Mouse (Mus musculus): ENCODE measurements at regions not wholly inside any gene's neighbourhood (a gene's known extent, or its start where the extent isn't known, plus 50 kb on each side); places are given as distances from the start of the nearest gene placed in this dataset.

DNA sequence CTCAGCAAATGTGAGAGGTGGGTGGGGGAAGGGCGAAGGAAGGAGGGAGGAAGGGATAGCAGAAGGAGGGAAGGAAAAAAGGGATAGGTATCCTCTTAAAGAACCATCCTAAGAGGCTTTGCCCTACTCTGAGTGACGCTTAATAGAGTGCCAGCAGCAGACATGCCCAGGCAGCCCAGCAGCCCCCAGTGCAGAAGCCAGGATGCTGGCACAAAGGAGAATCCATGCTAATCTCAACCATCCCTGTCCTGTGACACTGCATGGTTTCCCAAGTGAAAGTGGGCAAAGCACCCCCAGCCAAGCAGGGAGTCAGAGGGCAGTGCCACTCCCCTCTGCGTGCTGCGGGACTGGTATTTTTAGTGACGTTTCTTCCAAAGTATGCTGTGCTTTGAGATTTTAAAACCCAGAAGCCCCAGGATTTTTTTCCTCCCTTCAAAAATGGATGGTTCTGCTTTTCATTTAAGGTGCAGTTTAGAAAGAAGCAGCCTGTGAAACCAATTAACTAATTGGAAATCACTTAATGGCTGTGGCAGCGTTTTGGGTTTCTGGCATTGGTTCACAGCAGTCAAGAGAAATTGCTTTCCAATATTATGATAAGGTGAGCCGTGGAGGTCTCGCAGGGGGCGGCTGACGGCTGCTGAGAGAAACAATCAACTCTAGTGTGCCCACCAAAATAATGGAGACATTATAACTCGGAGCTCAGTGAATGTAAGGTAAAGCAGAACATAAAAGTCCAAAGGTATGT lies 141.2 kb upstream of the Noct start:
- no peaks in the 10 kb centered on the region for H3K27me3 ChIP-seq (replicated peaks; ENCODE audit: control insufficient read depth, insufficient read depth, low read length)
- H3K4me3 ChIP-seq (ENCODE audit: low read depth, low read length): no peak overlapping the region
- H3K4me1 ChIP-seq (ENCODE audit: control insufficient read depth, insufficient read depth, low read length): peaks cover 8% of the 10 kb centered on the region; the same call in 1 of the 2 replicates
- H3K9me3 ChIP-seq (ENCODE audit: control insufficient read depth, low read length): no peaks in the 10 kb centered on the region
- ATAC-seq (ENCODE audit: low read depth) (no peak), DNase-seq (ENCODE audit: low spot score) (no peak)
- peak overlapping the region; percentile 7; the same call in 1 of the 2 replicates for H3K4me2 ChIP-seq (ENCODE audit: low read depth, low read length)
- H3K9ac ChIP-seq (ENCODE audit: low read depth, low read length): no peak overlapping the region
- WGBS: 32% methylated on average over 11 of the region's 11 CpGs
- H3K27ac ChIP-seq (replicated peaks; ENCODE audit: low read depth, low read length): no peak overlapping the region
- H3K36me3 ChIP-seq (ENCODE audit: control insufficient read depth, insufficient read depth, low read length): no peaks in the 10 kb centered on the region

DNA sequence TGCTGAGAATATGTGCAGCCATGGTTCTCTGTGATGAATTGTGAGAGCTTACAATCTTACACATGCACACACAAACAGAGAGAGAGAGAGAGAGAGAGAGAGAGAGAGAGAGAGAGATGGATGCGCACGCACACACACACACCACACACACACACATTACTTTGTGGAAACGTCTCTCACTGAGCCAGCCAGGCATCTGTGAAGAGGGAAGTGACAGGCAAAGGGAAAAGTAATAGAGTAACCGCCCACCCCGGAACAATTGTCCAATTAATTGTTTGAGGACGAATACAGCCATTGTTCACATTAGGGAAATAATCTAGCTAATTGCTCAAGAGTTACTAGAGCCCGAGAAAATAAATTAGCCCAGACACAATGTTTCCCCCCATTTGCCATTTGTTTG lies 140.7 kb upstream of the Noct start:
- H3K27ac ChIP-seq (replicated peaks; ENCODE audit: low read depth, low read length): 0 out of 2 replicates have a peak overlapping the region, but pooled peaks have one; percentile 48
- no peaks in the 10 kb centered on the region for H3K36me3 ChIP-seq (ENCODE audit: control insufficient read depth, insufficient read depth, low read length)
- no peaks in the 10 kb centered on the region for H3K9me3 ChIP-seq (ENCODE audit: control insufficient read depth, low read length)
- no peaks in the 10 kb centered on the region for H3K27me3 ChIP-seq (replicated peaks; ENCODE audit: control insufficient read depth, insufficient read depth, low read length)
- ATAC-seq (ENCODE audit: low read depth): no peak
- no peak overlapping the region for H3K9ac ChIP-seq (ENCODE audit: low read depth, low read length)
- DNase-seq (ENCODE audit: low spot score): no peak
- 56% methylated on average over 7 of the region's 7 CpGs for WGBS
- H3K4me3 ChIP-seq (ENCODE audit: low read depth, low read length): no peak overlapping the region
- H3K4me1 ChIP-seq (ENCODE audit: control insufficient read depth, insufficient read depth, low read length): peaks cover 8% of the 10 kb centered on the region; the same call in 1 of the 2 replicates
- H3K4me2 ChIP-seq (ENCODE audit: low read depth, low read length): no peak overlapping the region

DNA sequence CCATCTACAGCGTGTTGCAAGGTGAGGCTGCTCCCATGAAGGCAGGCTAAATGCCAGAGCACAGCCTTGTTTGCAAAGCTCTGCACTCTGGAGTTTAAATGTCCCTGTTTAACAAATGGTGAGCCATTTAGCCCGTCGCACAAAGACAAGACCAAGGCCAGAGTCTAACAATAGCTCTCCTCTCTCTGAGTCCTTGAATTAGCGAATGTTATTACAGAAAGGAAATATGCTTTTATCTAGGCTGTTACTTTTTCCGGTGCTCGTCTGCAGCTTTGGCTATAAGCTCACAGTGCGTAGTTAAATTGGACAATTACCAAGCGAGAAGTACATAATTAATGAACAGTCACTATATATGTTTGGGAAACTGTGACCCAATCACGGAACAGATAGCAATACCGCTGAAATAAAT lies 137.8 kb upstream of the Noct start:
- no peak overlapping the region for H3K9ac ChIP-seq (ENCODE audit: low read depth, low read length)
- H3K9me3 ChIP-seq (ENCODE audit: control insufficient read depth, low read length): no peaks in the 10 kb centered on the region
- H3K4me1 ChIP-seq (ENCODE audit: control insufficient read depth, insufficient read depth, low read length): peaks cover 4% of the 10 kb centered on the region; the same call in 1 of the 2 replicates
- H3K27me3 ChIP-seq (replicated peaks; ENCODE audit: control insufficient read depth, insufficient read depth, low read length): no peaks in the 10 kb centered on the region
- ATAC-seq (ENCODE audit: low read depth) (no peak), DNase-seq (ENCODE audit: low spot score) (no peak)
- no peak overlapping the region for H3K27ac ChIP-seq (replicated peaks; ENCODE audit: low read depth, low read length)
- H3K36me3 ChIP-seq (ENCODE audit: control insufficient read depth, insufficient read depth, low read length): no peaks in the 10 kb centered on the region
- 63% methylated on average over 10 of the region's 10 CpGs for WGBS
- H3K4me2 ChIP-seq (ENCODE audit: low read depth, low read length): no peak overlapping the region
- H3K4me3 ChIP-seq (ENCODE audit: low read depth, low read length): no peak overlapping the region

DNA sequence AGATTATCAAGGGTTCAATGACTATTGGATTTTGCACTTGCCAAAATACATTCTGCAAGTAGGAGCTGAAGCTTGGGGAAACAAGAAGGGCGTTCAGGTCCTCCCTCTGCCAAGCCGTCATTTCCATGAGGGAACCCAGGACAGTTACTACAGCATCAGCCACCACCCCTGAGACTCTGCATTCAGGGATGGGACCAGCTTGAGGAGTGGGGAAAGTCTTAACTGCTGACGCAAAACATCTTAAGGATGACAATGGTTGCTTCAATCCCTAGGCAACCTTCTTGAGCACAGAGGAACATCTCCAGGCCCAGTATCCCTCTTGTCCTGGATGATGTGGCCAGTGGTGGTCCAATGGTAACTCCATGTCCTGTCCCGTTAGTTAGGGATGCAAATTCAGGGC lies 137.2 kb upstream of the Noct start:
- Histone ChIP-seq H3K27ac (replicated peaks; ENCODE audit: low read depth, low read length) (no peak overlapping the region), H3K9ac (ENCODE audit: low read depth, low read length) (no peak overlapping the region), H3K4me1 (ENCODE audit: control insufficient read depth, insufficient read depth, low read length) (peaks cover 4% of the 10 kb centered on the region; the same call in 1 of the 2 replicates), H3K4me2 (ENCODE audit: low read depth, low read length) (no peak overlapping the region), H3K4me3 (ENCODE audit: low read depth, low read length) (no peak overlapping the region), H3K36me3 (ENCODE audit: control insufficient read depth, insufficient read depth, low read length) (no peaks in the 10 kb centered on the region), H3K27me3 (replicated peaks; ENCODE audit: control insufficient read depth, insufficient read depth, low read length) (no peaks in the 10 kb centered on the region), H3K9me3 (ENCODE audit: control insufficient read depth, low read length) (no peaks in the 10 kb centered on the region)
- 90% methylated on average over 4 of the region's 4 CpGs for WGBS
- DNase-seq (ENCODE audit: low spot score) (no peak), ATAC-seq (ENCODE audit: low read depth) (no peak)

DNA sequence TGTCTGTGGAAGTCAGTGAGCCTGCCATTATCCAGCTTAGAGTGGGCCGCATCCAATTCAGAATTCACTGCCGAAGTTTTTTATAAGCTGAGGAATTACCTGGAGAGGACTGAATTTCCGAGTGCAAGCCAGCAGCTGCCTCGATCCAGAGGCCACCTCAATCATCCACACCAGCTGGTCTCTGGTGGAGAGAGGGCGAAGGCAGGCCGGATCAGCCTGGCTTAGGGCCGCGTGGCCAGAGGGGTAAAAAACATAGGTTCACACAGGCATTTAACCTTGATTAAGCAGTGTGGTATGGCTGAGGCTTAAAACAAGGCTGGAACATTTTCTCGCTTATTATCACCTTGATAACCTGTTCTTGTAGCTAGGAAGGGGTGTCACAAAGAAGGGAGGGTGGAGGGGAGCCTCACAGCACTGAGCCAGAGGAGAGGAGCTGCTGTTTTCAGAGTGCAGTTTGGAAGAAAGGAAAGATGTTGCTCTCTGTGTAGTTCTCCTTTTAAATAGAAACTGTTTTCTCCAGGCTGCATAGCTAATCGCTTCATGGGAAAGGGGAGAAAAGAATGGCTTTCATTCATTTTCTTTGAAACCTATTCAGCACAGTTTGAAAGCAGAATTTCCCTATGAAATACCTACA lies 135.1 kb upstream of the Noct start:
- WGBS: 54% methylated on average over 10 of the region's 10 CpGs
- Histone ChIP-seq H3K27me3 (replicated peaks; ENCODE audit: control insufficient read depth, insufficient read depth, low read length) (no peaks in the 10 kb centered on the region), H3K9ac (ENCODE audit: low read depth, low read length) (no peak overlapping the region), H3K36me3 (ENCODE audit: control insufficient read depth, insufficient read depth, low read length) (no peaks in the 10 kb centered on the region), H3K4me3 (ENCODE audit: low read depth, low read length) (no peak overlapping the region), H3K27ac (replicated peaks; ENCODE audit: low read depth, low read length) (no peak overlapping the region), H3K4me1 (ENCODE audit: control insufficient read depth, insufficient read depth, low read length) (no peaks in the 10 kb centered on the region), H3K4me2 (ENCODE audit: low read depth, low read length) (no peak overlapping the region), H3K9me3 (ENCODE audit: control insufficient read depth, low read length) (no peaks in the 10 kb centered on the region)
- no peak for DNase-seq (ENCODE audit: low spot score)
- ATAC-seq (ENCODE audit: low read depth): no peak

DNA sequence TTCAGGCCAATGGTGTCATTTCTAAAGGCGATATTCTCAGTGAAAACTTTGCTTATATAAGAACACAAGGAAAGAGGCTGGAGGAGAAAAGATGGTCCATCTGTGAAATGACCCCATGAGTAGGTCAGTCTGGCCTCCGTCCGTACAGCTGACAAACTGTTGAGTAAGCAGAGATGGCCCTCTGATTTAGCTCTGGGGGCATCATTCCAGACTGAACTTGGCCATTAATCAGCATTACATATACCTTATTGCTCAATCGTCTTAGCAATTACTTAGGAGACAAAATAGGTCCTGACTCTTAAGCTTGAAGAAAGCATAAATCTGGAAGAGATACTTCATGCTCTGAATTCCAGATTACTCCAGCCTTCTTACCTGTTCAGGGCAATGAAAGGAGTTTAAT lies 132.8 kb upstream of the Noct start:
- no peaks in the 10 kb centered on the region for H3K27me3 ChIP-seq (replicated peaks; ENCODE audit: control insufficient read depth, insufficient read depth, low read length)
- no peaks in the 10 kb centered on the region for H3K36me3 ChIP-seq (ENCODE audit: control insufficient read depth, insufficient read depth, low read length)
- ATAC-seq (ENCODE audit: low read depth) (no peak), DNase-seq (ENCODE audit: low spot score) (no peak)
- H3K27ac ChIP-seq (replicated peaks; ENCODE audit: low read depth, low read length): no peak overlapping the region
- H3K9ac ChIP-seq (ENCODE audit: low read depth, low read length): no peak overlapping the region
- WGBS: 65% methylated on average over 4 of the region's 4 CpGs
- no peaks in the 10 kb centered on the region for H3K4me1 ChIP-seq (ENCODE audit: control insufficient read depth, insufficient read depth, low read length)
- no peaks in the 10 kb centered on the region for H3K9me3 ChIP-seq (ENCODE audit: control insufficient read depth, low read length)
- H3K4me2 ChIP-seq (ENCODE audit: low read depth, low read length): no peak overlapping the region
- H3K4me3 ChIP-seq (ENCODE audit: low read depth, low read length): no peak overlapping the region

DNA sequence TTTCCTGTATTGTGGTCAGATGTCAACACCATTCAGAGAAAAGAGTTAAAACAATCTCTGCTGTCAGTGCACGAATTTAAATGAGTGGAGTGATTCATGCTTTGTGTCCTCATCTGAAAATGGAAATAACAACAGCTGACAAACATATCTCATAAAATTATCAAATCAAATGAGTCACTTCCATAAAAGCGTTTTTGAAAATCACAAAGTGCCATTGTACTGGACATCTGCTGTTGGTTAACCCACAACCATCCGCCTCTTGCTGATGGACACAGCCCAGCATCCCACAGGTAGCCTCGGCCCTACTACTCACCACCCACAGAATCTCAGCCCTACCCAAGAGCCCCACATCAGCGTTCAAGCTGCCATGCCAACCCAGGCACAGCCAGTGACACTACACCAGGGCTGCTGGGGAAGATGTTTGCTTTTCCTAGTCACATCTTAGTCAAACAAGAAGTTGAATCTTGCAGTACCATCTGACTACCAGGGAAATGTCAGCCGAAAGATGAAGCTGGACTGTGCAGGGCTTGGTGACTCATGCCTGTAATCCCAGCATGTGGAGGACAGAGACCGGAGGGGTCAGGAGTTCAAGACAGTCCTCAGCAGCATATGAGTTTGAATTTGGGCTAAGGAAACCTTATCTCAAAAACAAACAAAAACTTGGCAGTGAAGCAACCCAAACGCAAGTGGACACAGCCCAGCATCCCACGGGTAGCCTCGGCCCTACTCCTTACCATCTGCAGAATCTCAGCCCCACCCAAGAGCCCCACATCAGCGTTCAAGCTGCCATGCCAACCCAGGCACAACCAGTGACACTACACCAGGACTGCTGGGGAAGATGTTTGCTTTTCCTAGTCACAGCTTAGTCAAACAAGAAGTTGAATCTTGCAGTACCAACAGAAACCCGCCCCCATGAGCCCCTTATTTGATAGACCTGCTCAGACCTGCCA lies 131.9 kb upstream of the Noct start:
- Histone ChIP-seq H3K27me3 (replicated peaks; ENCODE audit: control insufficient read depth, insufficient read depth, low read length) (no peaks in the 10 kb centered on the region), H3K27ac (replicated peaks; ENCODE audit: low read depth, low read length) (no peak overlapping the region), H3K4me3 (ENCODE audit: low read depth, low read length) (no peak overlapping the region), H3K9me3 (ENCODE audit: control insufficient read depth, low read length) (no peaks in the 10 kb centered on the region), H3K36me3 (ENCODE audit: control insufficient read depth, insufficient read depth, low read length) (no peaks in the 10 kb centered on the region), H3K9ac (ENCODE audit: low read depth, low read length) (no peak overlapping the region), H3K4me2 (ENCODE audit: low read depth, low read length) (no peak overlapping the region), H3K4me1 (ENCODE audit: control insufficient read depth, insufficient read depth, low read length) (no peaks in the 10 kb centered on the region)
- ATAC-seq (ENCODE audit: low read depth) (no peak), DNase-seq (ENCODE audit: low spot score) (no peak)
- WGBS: 66% methylated on average over 12 of the region's 12 CpGs

DNA sequence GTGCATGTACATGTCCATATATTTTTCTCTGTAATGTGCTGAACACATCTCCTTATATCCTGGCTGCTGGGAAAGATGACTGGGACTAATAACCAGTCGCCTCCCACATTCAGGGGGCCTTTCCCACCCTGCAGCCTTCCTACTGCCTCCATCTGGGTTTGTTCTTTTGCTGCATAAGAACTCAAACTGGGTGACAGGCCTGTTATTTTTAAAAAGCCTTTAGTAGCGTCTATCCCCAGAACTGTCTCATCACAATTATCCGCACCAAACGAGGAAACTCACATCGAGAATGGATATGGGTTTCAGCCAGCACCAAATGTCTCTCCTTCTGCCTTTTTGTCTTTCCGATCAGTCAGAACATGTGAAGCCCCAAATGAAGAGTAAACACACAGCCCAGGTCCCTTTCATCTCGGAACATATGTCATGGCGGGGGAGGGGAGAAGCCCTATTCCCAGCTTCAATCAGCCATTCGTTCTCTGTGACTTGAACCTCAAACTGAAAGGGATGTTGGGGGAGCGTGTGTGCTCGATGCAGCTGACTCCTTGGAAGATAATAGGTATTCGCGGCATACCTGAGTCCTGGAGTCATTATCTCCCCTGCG lies 128.3 kb upstream of the Noct start:
- Histone ChIP-seq H3K4me1 (ENCODE audit: control insufficient read depth, insufficient read depth, low read length) (no peaks in the 10 kb centered on the region), H3K9ac (ENCODE audit: low read depth, low read length) (no peak overlapping the region), H3K9me3 (ENCODE audit: control insufficient read depth, low read length) (no peaks in the 10 kb centered on the region), H3K27me3 (replicated peaks; ENCODE audit: control insufficient read depth, insufficient read depth, low read length) (no peaks in the 10 kb centered on the region), H3K27ac (replicated peaks; ENCODE audit: low read depth, low read length) (no peak overlapping the region), H3K4me3 (ENCODE audit: low read depth, low read length) (no peak overlapping the region), H3K36me3 (ENCODE audit: control insufficient read depth, insufficient read depth, low read length) (no peaks in the 10 kb centered on the region), H3K4me2 (ENCODE audit: low read depth, low read length) (peak overlapping the region; percentile 27; the same call in 1 of the 2 replicates)
- ATAC-seq (ENCODE audit: low read depth) (peak; percentile 47; the same call in 1 of the 2 replicates), DNase-seq (ENCODE audit: low spot score) (peak; percentile 57)
- whole genome bisulfite sequencing: 24% methylated on average over 14 of the region's 14 CpGs

Data from embryonic facial prominence, embryonic 14.5 days (tissue).